In the genomic region with DNA sequence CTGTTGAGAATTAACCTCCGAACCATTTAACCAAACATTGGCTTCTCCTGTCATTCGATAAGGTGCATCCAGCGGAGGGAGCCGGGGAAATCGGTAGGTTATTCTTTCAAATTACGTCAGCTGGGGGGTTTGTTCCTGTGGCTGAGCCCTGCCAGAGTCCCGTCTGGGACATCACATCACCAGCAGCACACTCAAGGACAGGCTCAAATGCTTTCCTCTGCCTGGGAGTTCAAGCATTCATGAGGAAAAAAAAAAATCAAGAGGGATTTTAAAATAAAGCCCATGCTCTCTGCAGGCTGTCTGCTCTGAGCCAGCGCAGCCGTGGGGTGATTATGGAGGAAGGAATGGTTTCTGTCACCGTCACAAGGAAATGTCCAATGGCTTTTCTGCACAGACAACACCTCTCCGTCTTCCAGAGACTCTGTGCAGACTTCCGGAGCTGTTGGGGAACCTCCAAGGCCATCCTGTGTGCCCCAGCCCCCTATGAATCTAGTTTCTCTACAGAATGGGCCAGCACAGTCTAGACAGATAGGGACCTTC, we compare ENCODE assay signal across 15 mouse cellular contexts. TPM values are rescaled to one million over a fixed set of nuclear protein-coding genes. Genes with fewer than 3 reads are reported as not detected.
DNase-seq lines count a peak whose midpoint lies in the region; ATAC-seq lines count a peak whose summit lies in the region.
"Had no signal": no experiment of that assay in that cellular context is flagged by ENCODE, and none has a peak within 500 bp of the region (broad histone marks: within the 10 kb centered on the region; RNA-seq: fewer than 3 reads in every experiment).

No protein-coding gene starts in this region.

- H3K27me3 ChIP-seq in heart, embryonic 14.5 days (ENCODE audit: control insufficient read depth, insufficient read depth, low read length): no peaks in the 10 kb centered on the region
- no peaks in the 10 kb centered on the region for H3K27me3 ChIP-seq in embryonic facial prominence, embryonic 12.5 days
- no peaks in the 10 kb centered on the region for H3K27me3 ChIP-seq in limb, embryonic 11.5 days (ENCODE audit: control insufficient read depth, insufficient read depth, low read length)
- H3K27me3 ChIP-seq: hindbrain, embryonic 15.5 days; midbrain, embryonic 15.5 days had no signal

- 27% methylated on average over 12 of the region's 12 CpGs for WGBS in heart, embryonic 14.5 days
- 24% methylated on average over 12 of the region's 12 CpGs for WGBS in embryonic facial prominence, embryonic 12.5 days
- WGBS in limb, embryonic 11.5 days: 38% methylated on average over 12 of the region's 12 CpGs

- no peaks in the 10 kb centered on the region for H3K9me3 ChIP-seq in heart, embryonic 14.5 days (ENCODE audit: control insufficient read depth, low read length)
- no peaks in the 10 kb centered on the region for H3K9me3 ChIP-seq in embryonic facial prominence, embryonic 12.5 days
- no peaks in the 10 kb centered on the region for H3K9me3 ChIP-seq in limb, embryonic 11.5 days (ENCODE audit: control insufficient read depth, low read length)
- H3K9me3 ChIP-seq: hindbrain, embryonic 15.5 days; midbrain, embryonic 15.5 days had no signal

- peak; percentile 63 for ATAC-seq in heart, embryonic 14.5 days (ENCODE audit: insufficient number of reproducible peaks, insufficient read depth, low FRiP score, low read depth)
- ATAC-seq in embryonic facial prominence, embryonic 12.5 days (ENCODE audit: insufficient number of reproducible peaks, insufficient read depth, low FRiP score, low TSS enrichment): peak; percentile 44; the same call in 1 of the 2 replicates
- no peak for ATAC-seq in limb, embryonic 11.5 days (ENCODE audit: insufficient number of reproducible peaks, low FRiP score, low TSS enrichment, low read depth)
- ATAC-seq: midbrain, embryonic 15.5 days had no signal

- H3K27ac ChIP-seq in heart, embryonic 14.5 days (replicated peaks in 1 of 2; ENCODE audit: control insufficient read depth in 1 of 2, insufficient read depth in 1 of 2, low read depth in 2 of 2, low read length in 2 of 2): peak overlapping the region; percentile 64 to 85
- H3K27ac ChIP-seq in embryonic facial prominence, embryonic 12.5 days: peak overlapping the region; percentile 84
- H3K27ac ChIP-seq in limb, embryonic 11.5 days (replicated peaks; ENCODE audit: low read depth, low read length): 0 out of 2 replicates have a peak overlapping the region, but pooled peaks have one; percentile 12
- H3K27ac ChIP-seq: hindbrain, embryonic 15.5 days; liver, embryonic 14.5 days; midbrain, embryonic 15.5 days had no signal

- no peaks in the 10 kb centered on the region for H3K36me3 ChIP-seq in heart, embryonic 14.5 days (ENCODE audit: control insufficient read depth, insufficient read depth, low read length)
- no peaks in the 10 kb centered on the region for H3K36me3 ChIP-seq in embryonic facial prominence, embryonic 12.5 days
- H3K36me3 ChIP-seq in limb, embryonic 11.5 days (ENCODE audit: control insufficient read depth, insufficient read depth, low read length): no peaks in the 10 kb centered on the region
- H3K36me3 ChIP-seq: hindbrain, embryonic 15.5 days; midbrain, embryonic 15.5 days had no signal

- peaks cover 16% of the 10 kb centered on the region in 2 experiments; a peak in 3 of 4 replicates for H3K4me1 ChIP-seq in heart, embryonic 14.5 days (ENCODE audit: control insufficient read depth in 2 of 2, insufficient read depth in 2 of 2, low read length in 2 of 2)
- H3K4me1 ChIP-seq in embryonic facial prominence, embryonic 12.5 days: peaks cover 20% of the 10 kb centered on the region
- 0 out of 2 replicates have a peak, but pooled peaks cover 5% of the 10 kb centered on the region for H3K4me1 ChIP-seq in limb, embryonic 11.5 days (ENCODE audit: control insufficient read depth, insufficient read depth, low read length)
- H3K4me1 ChIP-seq: midbrain, embryonic 15.5 days had no signal

- H3K4me2 ChIP-seq in heart, embryonic 14.5 days (ENCODE audit: low read length): peak overlapping the region; percentile 16; the same call in 1 of the 2 replicates
- H3K4me2 ChIP-seq in embryonic facial prominence, embryonic 12.5 days (replicated peaks): no peak overlapping the region; the same call in 1 of the 2 replicates
- H3K4me2 ChIP-seq in limb, embryonic 11.5 days (ENCODE audit: low read depth, severe bottlenecking): no peak overlapping the region
- H3K4me2 ChIP-seq: hindbrain, embryonic 15.5 days; midbrain, embryonic 15.5 days had no signal

- DNase-seq in heart, adult 9 months (ENCODE audit: low spot score in 2 of 2): no peak
- peak; percentile 66 for DNase-seq in embryo, embryonic 10.5 days (ENCODE audit: low spot score)
- DNase-seq in limb, embryonic 11.5 days (ENCODE audit: low spot score): no peak
- no peak for DNase-seq in gastrocnemius, postnatal 10 days
- DNase-seq in layer of hippocampus, adult 18-20 months (ENCODE audit: low spot score in 2 of 2): no peak
- DNase-seq: cerebellum, adult 18-20 months; kidney, postnatal 25 days; thymus, postnatal 14 days had no signal

- H3K4me3 ChIP-seq in heart, embryonic 14.5 days (ENCODE audit: control insufficient read depth in 1 of 2, insufficient read depth in 1 of 2, low read depth in 1 of 2, low read length in 2 of 2): no peak overlapping the region
- H3K4me3 ChIP-seq in embryonic facial prominence, embryonic 12.5 days: no peak overlapping the region
- H3K4me3 ChIP-seq in limb, embryonic 11.5 days (ENCODE audit: low read depth, low read length): no peak overlapping the region
- H3K4me3 ChIP-seq: erythroblast, embryonic 14.5 days; hindbrain, embryonic 15.5 days; midbrain, embryonic 15.5 days had no signal

- no peak overlapping the region; the same call in 1 of the 2 replicates for H3K9ac ChIP-seq in heart, embryonic 14.5 days (ENCODE audit: low read length)
- H3K9ac ChIP-seq in embryonic facial prominence, embryonic 12.5 days: no peak overlapping the region
- H3K9ac ChIP-seq in limb, embryonic 11.5 days (ENCODE audit: low read length): no peak overlapping the region
- H3K9ac ChIP-seq: hindbrain, embryonic 15.5 days; liver, embryonic 14.5 days; midbrain, embryonic 15.5 days had no signal

RNA-seq across cellular contexts. Expression of gene Meox1, which starts 26.6 kb away (rescaled TPM):
- 13.8 and 13.9 TPM in 2 replicates for polyA plus RNA-seq in heart, embryonic 14.5 days (2014; fragmentation: Nextera tagmentation; extraction: Ambion mirVana)
- polyA plus RNA-seq in embryonic facial prominence, embryonic 12.5 days (2016; fragmentation: Nextera tagmentation; extraction: Ambion mirVana): 10.0 and 10.9 TPM in 2 replicates
- polyA plus RNA-seq in limb, embryonic 11.5 days (2014; fragmentation: Nextera tagmentation; extraction: Ambion mirVana): 10.7 and 12.6 TPM in 2 replicates
- total RNA-seq in gastrocnemius, postnatal 10 days (2021): 10 to 100 TPM; 11.7 to 12.3 TPM
- total RNA-seq in layer of hippocampus, adult 18-20 months (2021): under 1 TPM; 0.64 to 0.86 TPM
- total RNA-seq: CH12.LX had no signal
- polyA plus RNA-seq: erythroblast, embryonic 14.5 days had no signal

Comparison
In these comparisons a context has a peak if more than half of its experiments do, and no peak if none do; other contexts are left out.
1. H3K27ac ChIP-seq: peak in every context shown above with its lines; median percentile 84 in embryonic facial prominence, embryonic 12.5 days; 74 in heart, embryonic 14.5 days; 12 in limb, embryonic 11.5 days.